Mouse (Mus musculus) retina, postnatal 7 days (tissue): Measurements from ENCODE around the gene Sugp2.
"Not testable (repeated sequence)": the region's sequence is repeated elsewhere in the genome, so short reads cannot be mapped to it uniquely, and the experiment has no call there.

Experiments used
- DNase-seq: peaks from one replicate; pipeline ENCODE4 v3.0.0-alpha.2; 2012; ENCODE audit warnings: low read depth, low spot score

The Sugp2 gene

GRCm38 (mm10) chr8:70234080-70234780 is at the start of gene Sugp2, which contains the start of gene Armc6:
Sugp2 (plus strand) TSS chr8:70234226.
Armc6 (minus strand) TSS chr8:70234466.
- peak; percentile 95 for DNase-seq

GRCm38 (mm10) chr8:70188707-70189106 is 45.3 kb upstream of the Sugp2 start:
- DNase-seq = no peak

- DNase-seq = no peak
Observed at GRCm38 (mm10) chr8:70193238-70193637, 40.8 kb upstream of the Sugp2 start.

GRCm38 (mm10) chr8:70194191-70194590 is 39.8 kb upstream of the Sugp2 start:
- DNase-seq = no peak

GRCm38 (mm10) chr8:70195762-70196161 is 38.3 kb upstream of the Sugp2 start:
- DNase-seq = no peak

- DNase-seq = no peak
Observed at GRCm38 (mm10) chr8:70197603-70198002, 36.4 kb upstream of the Sugp2 start.

GRCm38 (mm10) chr8:70200098-70200681 is 33.8 kb upstream of the Sugp2 start:
- DNase-seq = no peak

- DNase-seq = no peak
Observed at GRCm38 (mm10) chr8:70201417-70201816, 32.6 kb upstream of the Sugp2 start.

GRCm38 (mm10) chr8:70203072-70203471 is 31.0 kb upstream of the Sugp2 start:
- no peak for DNase-seq

- no peak for DNase-seq
Observed at GRCm38 (mm10) chr8:70204757-70205156, 29.3 kb upstream of the Sugp2 start.

- no peak for DNase-seq
Observed at GRCm38 (mm10) chr8:70208130-70208529, 25.9 kb upstream of the Sugp2 start.

GRCm38 (mm10) chr8:70210538-70210937 is 23.5 kb upstream of the Sugp2 start:
- no peak for DNase-seq

- DNase-seq = no peak
Observed at GRCm38 (mm10) chr8:70211275-70211674, 22.8 kb upstream of the Sugp2 start.

GRCm38 (mm10) chr8:70211726-70212111 is 22.3 kb upstream of the Sugp2 start:
- no peak for DNase-seq

- DNase-seq = peak; percentile 98
Observed at GRCm38 (mm10) chr8:70212112-70213055, 21.6 kb upstream of the Sugp2 start, which contains the start of gene Slc25a42. Slc25a42 (minus strand) TSS chr8:70212305.

- no peak for DNase-seq
Observed at GRCm38 (mm10) chr8:70214411-70214810, 19.6 kb upstream of the Sugp2 start.

GRCm38 (mm10) chr8:70215092-70215491 is 18.9 kb upstream of the Sugp2 start:
- DNase-seq = no peak

- DNase-seq = not testable (repeated sequence)
Observed at GRCm38 (mm10) chr8:70216161-70216560, 17.9 kb upstream of the Sugp2 start.

- no peak for DNase-seq
Observed at GRCm38 (mm10) chr8:70216566-70216965, 17.5 kb upstream of the Sugp2 start.

- DNase-seq = no peak
Observed at GRCm38 (mm10) chr8:70217441-70217840, 16.6 kb upstream of the Sugp2 start.

GRCm38 (mm10) chr8:70219107-70219684 is 14.8 kb upstream of the Sugp2 start:
- DNase-seq = no peak
